In genomic region chr2:101652204-101652920, GRCm38 (mm10) we compare ENCODE assay signal across 8 mouse cellular contexts. TPM values are rescaled to one million over a fixed set of nuclear protein-coding genes. Genes with fewer than 3 reads are reported as not detected.
DNase-seq lines count a peak whose midpoint lies in the region; ATAC-seq lines count a peak whose summit lies in the region.
"Had no signal": no experiment of that assay in that cellular context is flagged by ENCODE, and none has a peak within 500 bp of the region (broad histone marks: within the 10 kb centered on the region; RNA-seq: fewer than 3 reads in every experiment).

No protein-coding gene starts in this region.

- H3K9ac ChIP-seq in liver, embryonic 11.5 days (ENCODE audit: low read depth, low read length): no peak overlapping the region
- no peak overlapping the region for H3K9ac ChIP-seq in embryonic facial prominence, embryonic 11.5 days (replicated peaks; ENCODE audit: low read length)

- H3K4me3 ChIP-seq in liver, embryonic 11.5 days (ENCODE audit: low read depth, low read length): peak overlapping the region; percentile 22
- H3K4me3 ChIP-seq in embryonic facial prominence, embryonic 11.5 days (ENCODE audit: low read depth, low read length): no peak overlapping the region
- H3K4me3 ChIP-seq in hindbrain, embryonic 10.5 days: peak overlapping the region; percentile 43
- peak overlapping the region; percentile 46 for H3K4me3 ChIP-seq in midbrain, embryonic 10.5 days

- ATAC-seq in liver, embryonic 11.5 days (replicated peaks; ENCODE audit: low FRiP score): peak; percentile 60; the same call in 1 of the 2 replicates
- ATAC-seq in embryonic facial prominence, embryonic 11.5 days (replicated peaks; ENCODE audit: insufficient number of reproducible peaks, low FRiP score, low TSS enrichment, low read depth): peak; percentile 50; the same call in 1 of the 2 replicates

- H3K4me2 ChIP-seq in liver, embryonic 11.5 days: peak overlapping the region; percentile 56
- H3K4me2 ChIP-seq in embryonic facial prominence, embryonic 11.5 days (ENCODE audit: low read depth, low read length): peak overlapping the region; percentile 16; the same call in 1 of the 2 replicates

- H3K4me1 ChIP-seq in liver, embryonic 11.5 days (replicated peaks; ENCODE audit: control insufficient read depth, insufficient read depth, low read length): no peaks in the 10 kb centered on the region
- H3K4me1 ChIP-seq in embryonic facial prominence, embryonic 11.5 days (ENCODE audit: control insufficient read depth, insufficient read depth, low read length): no peaks in the 10 kb centered on the region
- peaks cover 17% of the 10 kb centered on the region for H3K4me1 ChIP-seq in hindbrain, embryonic 10.5 days (replicated peaks)
- H3K4me1 ChIP-seq in midbrain, embryonic 10.5 days: peaks cover 20% of the 10 kb centered on the region

- H3K27ac ChIP-seq in liver, embryonic 11.5 days (ENCODE audit: low read depth, low read length): no peak overlapping the region
- no peak overlapping the region for H3K27ac ChIP-seq in embryonic facial prominence, embryonic 11.5 days (replicated peaks; ENCODE audit: low read depth, low read length)
- H3K27ac ChIP-seq in hindbrain, embryonic 10.5 days: no peak overlapping the region
- no peak overlapping the region for H3K27ac ChIP-seq in midbrain, embryonic 10.5 days (replicated peaks)

- 43% methylated on average over 14 of the region's 14 CpGs for WGBS in liver, embryonic 11.5 days
- WGBS in embryonic facial prominence, embryonic 11.5 days: 46% methylated on average over 14 of the region's 14 CpGs
- 50% methylated on average over 14 of the region's 14 CpGs for whole genome bisulfite sequencing in hindbrain, embryonic 10.5 days
- 42% methylated on average over 14 of the region's 14 CpGs for whole genome bisulfite sequencing in midbrain, embryonic 10.5 days

- H3K9me3 ChIP-seq in liver, embryonic 11.5 days (ENCODE audit: control insufficient read depth, low read length): no peaks in the 10 kb centered on the region
- no peaks in the 10 kb centered on the region for H3K9me3 ChIP-seq in embryonic facial prominence, embryonic 11.5 days (replicated peaks; ENCODE audit: control insufficient read depth, low read length)
- no peaks in the 10 kb centered on the region for H3K9me3 ChIP-seq in hindbrain, embryonic 10.5 days
- no peaks in the 10 kb centered on the region for H3K9me3 ChIP-seq in midbrain, embryonic 10.5 days (replicated peaks)

- DNase-seq in liver, embryonic 11.5 days (ENCODE audit: low spot score): no peak
- no peak for DNase-seq in liver
- no peak for DNase-seq in embryonic facial prominence, embryonic 11.5 days (ENCODE audit: low spot score)
- no peak for DNase-seq in hindbrain, embryonic 10.5 days (ENCODE audit: low spot score)
- DNase-seq in midbrain, embryonic 10.5 days (ENCODE audit: low spot score): no peak
- no peak for DNase-seq in gastrocnemius, postnatal 4 days (ENCODE audit: low spot score in 2 of 2)
- no peak for DNase-seq in adrenal gland, postnatal 36 days

- H3K27me3 ChIP-seq in liver, embryonic 11.5 days (replicated peaks; ENCODE audit: control insufficient read depth, insufficient read depth, low read length): peaks cover 3% of the 10 kb centered on the region; the same call in 1 of the 2 replicates
- no peaks in the 10 kb centered on the region for H3K27me3 ChIP-seq in embryonic facial prominence, embryonic 11.5 days (ENCODE audit: control insufficient read depth, insufficient read depth, low read length)
- H3K27me3 ChIP-seq in hindbrain, embryonic 10.5 days (ENCODE audit: insufficient read depth, poor library complexity, severe bottlenecking): peaks cover 3% of the 10 kb centered on the region; the same call in 1 of the 2 replicates
- peaks cover 19% of the 10 kb centered on the region for H3K27me3 ChIP-seq in midbrain, embryonic 10.5 days (ENCODE audit: low read depth, poor library complexity, severe bottlenecking)

- H3K36me3 ChIP-seq in liver, embryonic 11.5 days (ENCODE audit: control insufficient read depth, insufficient read depth, low read length): no peaks in the 10 kb centered on the region
- no peaks in the 10 kb centered on the region for H3K36me3 ChIP-seq in embryonic facial prominence, embryonic 11.5 days (replicated peaks; ENCODE audit: control insufficient read depth, insufficient read depth, low read depth, low read length)
- no peaks in the 10 kb centered on the region for H3K36me3 ChIP-seq in hindbrain, embryonic 10.5 days
- no peaks in the 10 kb centered on the region for H3K36me3 ChIP-seq in midbrain, embryonic 10.5 days

RNA-seq across cellular contexts. Expression of gene B230118H07Rik, which starts 3.0 kb away (rescaled TPM):
- 33.1 and 38.1 TPM in 2 replicates for polyA plus RNA-seq in liver, embryonic 11.5 days (2014; fragmentation: Nextera tagmentation; extraction: Ambion mirVana)
- polyA plus RNA-seq in embryonic facial prominence, embryonic 11.5 days (2014; fragmentation: Nextera tagmentation; extraction: Ambion mirVana): 63.7 and 66.3 TPM in 2 replicates
- polyA plus RNA-seq in hindbrain, embryonic 10.5 days (2016; fragmentation: Nextera tagmentation; extraction: Ambion mirVana): 56.5 and 58.0 TPM in 2 replicates
- polyA plus RNA-seq in midbrain, embryonic 10.5 days (2016; fragmentation: Nextera tagmentation; extraction: Ambion mirVana): 57.4 and 64.1 TPM in 2 replicates
- total RNA-seq in gastrocnemius, postnatal 4 days (2021): 10 to 100 TPM; 36.9 to 45.5 TPM
- total RNA-seq in adrenal gland, postnatal 36 days (2021): 10 to 100 TPM; 19.7 to 34.6 TPM

RNA-seq across cellular contexts. Expression of gene Rag1, which starts 3.1 kb away (rescaled TPM):
- 0.09 and 0.12 TPM in 2 replicates for polyA plus RNA-seq in liver, embryonic 11.5 days (2014; fragmentation: Nextera tagmentation; extraction: Ambion mirVana)
- polyA plus RNA-seq in embryonic facial prominence, embryonic 11.5 days (2014; fragmentation: Nextera tagmentation; extraction: Ambion mirVana): 0.61 and 0.66 TPM in 2 replicates
- 0.06 and 0.09 TPM in 2 replicates for polyA plus RNA-seq in hindbrain, embryonic 10.5 days (2016; fragmentation: Nextera tagmentation; extraction: Ambion mirVana)
- 0.02 and 0.10 TPM in 2 replicates for polyA plus RNA-seq in midbrain, embryonic 10.5 days (2016; fragmentation: Nextera tagmentation; extraction: Ambion mirVana)
- total RNA-seq in gastrocnemius, postnatal 4 days (2021): under 1 TPM; 0.21 to 0.81 TPM
- not detected for total RNA-seq in adrenal gland, postnatal 36 days (2021)

RNA-seq across cellular contexts. Expression of gene Traf6, which starts 25.9 kb away (rescaled TPM):
- polyA plus RNA-seq in liver, embryonic 11.5 days (2014; fragmentation: Nextera tagmentation; extraction: Ambion mirVana): 12.1 and 15.2 TPM in 2 replicates
- 18.9 and 20.6 TPM in 2 replicates for polyA plus RNA-seq in embryonic facial prominence, embryonic 11.5 days (2014; fragmentation: Nextera tagmentation; extraction: Ambion mirVana)
- 13.4 and 15.1 TPM in 2 replicates for polyA plus RNA-seq in hindbrain, embryonic 10.5 days (2016; fragmentation: Nextera tagmentation; extraction: Ambion mirVana)
- 16.9 and 18.7 TPM in 2 replicates for polyA plus RNA-seq in midbrain, embryonic 10.5 days (2016; fragmentation: Nextera tagmentation; extraction: Ambion mirVana)
- 10 to 100 TPM; 11.7 to 14.6 TPM for total RNA-seq in gastrocnemius, postnatal 4 days (2021)
- total RNA-seq in adrenal gland, postnatal 36 days (2021): 10 to 100 TPM; 19.2 to 20.6 TPM

RNA-seq across cellular contexts. Expression of gene Rag2, which starts 27.8 kb away (rescaled TPM):
- 0.10 and 0.17 TPM in 2 replicates for polyA plus RNA-seq in liver, embryonic 11.5 days (2014; fragmentation: Nextera tagmentation; extraction: Ambion mirVana)
- not detected in 2 replicates for polyA plus RNA-seq in embryonic facial prominence, embryonic 11.5 days (2014; fragmentation: Nextera tagmentation; extraction: Ambion mirVana)
- 0.16 TPM in 1 of 2 replicates, not detected in the other for polyA plus RNA-seq in hindbrain, embryonic 10.5 days (2016; fragmentation: Nextera tagmentation; extraction: Ambion mirVana)
- polyA plus RNA-seq in midbrain, embryonic 10.5 days (2016; fragmentation: Nextera tagmentation; extraction: Ambion mirVana): not detected in 2 replicates
- total RNA-seq in gastrocnemius, postnatal 4 days (2021): not detected
- total RNA-seq in adrenal gland, postnatal 36 days (2021): not detected
- total RNA-seq: layer of hippocampus, postnatal 10 days had no signal
